Mouse (Mus musculus): ENCODE results near the gene Pdzk1ip1. TPM values are rescaled to one million over a fixed set of nuclear protein-coding genes. Genes with fewer than 3 reads are reported as not detected.

The Pdzk1ip1 gene
- polyA plus RNA-seq, 1 experiment from 2014 or later: 22.9 TPM

DNA sequence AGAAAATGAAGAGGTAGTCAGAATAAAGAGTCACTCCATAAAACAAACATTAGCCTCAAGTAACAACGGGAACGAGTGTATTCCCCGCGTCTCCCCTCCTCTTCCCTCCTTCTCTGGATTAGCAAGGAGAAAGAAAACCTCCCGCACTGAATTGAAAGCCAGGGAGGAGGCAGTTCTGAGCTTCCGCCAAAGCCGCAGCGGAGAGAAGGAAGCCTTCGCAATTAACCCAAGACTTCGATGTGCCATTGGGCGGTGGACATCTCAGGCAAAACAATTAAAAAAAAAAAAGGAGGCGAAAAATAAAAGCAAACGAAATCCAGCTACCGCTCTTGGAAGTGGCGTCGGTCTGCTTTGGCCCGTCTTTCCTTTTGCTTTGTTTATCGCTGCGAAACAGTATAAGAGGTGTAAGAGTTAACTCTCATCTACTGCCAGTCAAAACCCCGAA is 30.2 kb upstream of the Pdzk1ip1 start:
- Histone ChIP-seq H3K9me3 (no peaks in the 10 kb centered on the region), H3K4me3 (peak overlapping the region; percentile 38), H3K27me3 (peaks cover 99% of the 10 kb centered on the region), H3K36me3 (no peaks in the 10 kb centered on the region), H3K4me1 (peaks cover 23% of the 10 kb centered on the region), H3K4me2 (peak overlapping the region; percentile 20), H3K9ac (peak overlapping the region; percentile 38; the same call in 1 of the 2 replicates), H3K27ac (peak overlapping the region; percentile 55)
- WGBS: 1% methylated on average over 20 of the region's 20 CpGs
- no peak for ATAC-seq (ENCODE audit: borderline replicate concordance, extremely low read depth, low FRiP score, low TSS enrichment)

DNA sequence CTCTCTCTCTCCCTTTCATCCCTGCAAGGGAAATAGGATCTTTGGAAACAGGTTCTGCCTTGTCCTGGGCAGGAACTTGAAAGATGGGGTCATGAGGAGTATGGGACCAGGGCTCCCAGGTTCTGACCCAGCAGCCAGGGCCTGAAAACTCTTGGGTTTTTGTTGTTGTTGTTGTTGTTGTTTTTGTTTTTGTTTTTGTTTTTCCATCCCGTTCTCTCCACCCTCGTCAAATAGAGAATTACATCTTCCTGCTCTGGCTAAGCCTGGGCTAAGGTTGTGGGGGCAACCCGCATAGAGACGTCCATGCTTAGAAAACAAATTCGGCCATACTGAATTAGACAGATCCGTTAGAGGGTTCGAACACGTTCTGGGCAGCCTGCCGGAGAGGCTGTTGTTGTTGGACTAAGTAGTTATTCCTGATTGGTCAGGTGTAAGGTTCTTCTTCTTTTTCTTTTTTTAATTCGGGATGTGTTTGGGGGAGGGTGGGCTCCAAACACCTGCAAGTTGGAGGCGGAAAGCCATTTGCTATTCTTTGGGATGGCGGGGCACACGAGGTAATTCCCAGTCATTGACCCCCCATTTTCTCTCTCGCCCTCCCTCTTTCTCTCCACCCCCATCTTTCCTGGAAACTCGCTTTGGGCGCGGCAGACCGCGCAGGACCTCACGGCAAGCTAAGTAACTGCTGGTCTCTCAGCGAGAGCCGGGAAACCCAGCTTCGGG is 29.5 kb upstream of the Pdzk1ip1 start:
- no peak for ATAC-seq (ENCODE audit: borderline replicate concordance, extremely low read depth, low FRiP score, low TSS enrichment)
- 5% methylated on average over 23 of the region's 23 CpGs for WGBS
- Histone ChIP-seq H3K36me3 (no peaks in the 10 kb centered on the region), H3K9ac (no peak overlapping the region; the same call in 1 of the 2 replicates), H3K9me3 (no peaks in the 10 kb centered on the region), H3K4me2 (peak overlapping the region; percentile 20), H3K27ac (peak overlapping the region; percentile 79), H3K4me1 (peaks cover 26% of the 10 kb centered on the region), H3K27me3 (peaks cover 99% of the 10 kb centered on the region), H3K4me3 (peak overlapping the region; percentile 38)

DNA sequence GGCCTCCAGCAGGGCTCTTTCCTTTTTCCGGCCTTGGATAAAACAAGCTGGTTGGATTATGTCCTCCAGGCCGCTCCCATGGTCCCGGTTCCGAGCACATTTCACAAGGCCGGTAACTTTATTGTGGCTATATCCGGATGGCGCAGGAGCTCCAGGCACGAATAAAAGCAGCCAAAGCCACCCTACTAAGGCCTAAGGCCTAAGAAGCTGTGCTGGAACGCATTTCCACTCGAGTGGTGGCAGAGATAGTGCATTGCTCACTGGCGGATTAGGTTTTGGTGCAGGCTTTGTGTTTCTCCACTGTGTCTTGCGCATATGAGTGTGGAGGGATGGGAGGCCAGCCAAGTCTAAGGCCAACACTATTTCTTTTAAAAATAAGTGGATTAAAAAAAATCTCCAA is 28.6 kb upstream of the Pdzk1ip1 start:
- peak overlapping the region; percentile 79 for H3K27ac ChIP-seq
- H3K9ac ChIP-seq: no peak overlapping the region
- ATAC-seq (ENCODE audit: borderline replicate concordance, extremely low read depth, low FRiP score, low TSS enrichment): no peak
- no peaks in the 10 kb centered on the region for H3K9me3 ChIP-seq
- no peaks in the 10 kb centered on the region for H3K36me3 ChIP-seq
- H3K4me1 ChIP-seq: peaks cover 26% of the 10 kb centered on the region
- WGBS: 12% methylated on average over 12 of the region's 12 CpGs
- H3K27me3 ChIP-seq: peaks cover 99% of the 10 kb centered on the region
- H3K4me2 ChIP-seq: peak overlapping the region; percentile 42
- H3K4me3 ChIP-seq: peak overlapping the region; percentile 38

DNA sequence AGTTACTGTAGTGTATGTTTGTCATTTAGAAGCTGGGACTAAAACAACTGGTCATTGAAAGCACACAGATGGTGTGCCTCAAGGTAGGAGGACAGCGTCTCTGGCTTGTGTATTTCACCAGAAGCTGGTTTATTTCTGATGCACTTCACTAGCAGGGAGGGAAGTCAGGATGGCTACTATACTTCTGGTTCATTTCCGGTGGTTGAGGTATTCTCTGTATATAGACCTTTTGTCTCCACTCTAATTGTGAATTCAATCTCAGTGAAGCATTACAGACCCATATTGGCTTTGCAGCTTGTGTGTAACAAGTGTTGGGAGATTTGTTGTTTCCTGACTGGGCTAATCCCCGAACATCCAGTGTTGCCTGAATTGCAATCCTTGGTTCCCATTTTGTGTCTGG is 27.8 kb upstream of the Pdzk1ip1 start:
- Histone ChIP-seq H3K9ac (no peak overlapping the region), H3K4me3 (peak overlapping the region; percentile 38; the same call in 1 of the 2 replicates), H3K4me2 (peak overlapping the region; percentile 42), H3K27ac (no peak overlapping the region), H3K4me1 (peaks cover 26% of the 10 kb centered on the region), H3K36me3 (no peaks in the 10 kb centered on the region), H3K9me3 (no peaks in the 10 kb centered on the region), H3K27me3 (peaks cover 99% of the 10 kb centered on the region)
- ATAC-seq (ENCODE audit: borderline replicate concordance, extremely low read depth, low FRiP score, low TSS enrichment): no peak
- WGBS: 19% methylated on average over 3 of the region's 3 CpGs

DNA sequence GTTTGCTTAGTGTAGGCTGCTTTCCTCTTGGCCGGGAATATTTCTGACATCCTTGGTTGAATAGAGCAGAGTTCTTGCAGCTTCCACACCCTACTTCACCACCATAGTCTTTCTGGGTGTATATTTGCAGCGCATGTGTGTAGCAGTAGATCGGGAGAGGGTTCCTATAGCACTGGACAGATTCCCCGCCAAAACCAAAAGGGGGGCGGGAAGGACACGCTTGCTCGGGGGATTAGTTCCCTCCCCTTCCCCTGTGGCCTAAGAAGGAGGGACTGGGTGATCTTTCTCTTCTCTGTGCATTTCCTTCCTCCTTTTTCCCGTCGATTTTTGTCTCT is 26.0 kb upstream of the Pdzk1ip1 start:
- peaks cover 15% of the 10 kb centered on the region for H3K4me1 ChIP-seq
- under 1% methylated on average over 9 of the region's 9 CpGs for WGBS
- no peaks in the 10 kb centered on the region for H3K36me3 ChIP-seq
- H3K4me2 ChIP-seq: peak overlapping the region; percentile 97
- peaks cover 95% of the 10 kb centered on the region for H3K27me3 ChIP-seq
- H3K4me3 ChIP-seq: peak overlapping the region; percentile 52
- no peak overlapping the region for H3K27ac ChIP-seq
- H3K9ac ChIP-seq: peak overlapping the region; percentile 46
- H3K9me3 ChIP-seq: no peaks in the 10 kb centered on the region
- no peak for ATAC-seq (ENCODE audit: borderline replicate concordance, extremely low read depth, low FRiP score, low TSS enrichment)

DNA sequence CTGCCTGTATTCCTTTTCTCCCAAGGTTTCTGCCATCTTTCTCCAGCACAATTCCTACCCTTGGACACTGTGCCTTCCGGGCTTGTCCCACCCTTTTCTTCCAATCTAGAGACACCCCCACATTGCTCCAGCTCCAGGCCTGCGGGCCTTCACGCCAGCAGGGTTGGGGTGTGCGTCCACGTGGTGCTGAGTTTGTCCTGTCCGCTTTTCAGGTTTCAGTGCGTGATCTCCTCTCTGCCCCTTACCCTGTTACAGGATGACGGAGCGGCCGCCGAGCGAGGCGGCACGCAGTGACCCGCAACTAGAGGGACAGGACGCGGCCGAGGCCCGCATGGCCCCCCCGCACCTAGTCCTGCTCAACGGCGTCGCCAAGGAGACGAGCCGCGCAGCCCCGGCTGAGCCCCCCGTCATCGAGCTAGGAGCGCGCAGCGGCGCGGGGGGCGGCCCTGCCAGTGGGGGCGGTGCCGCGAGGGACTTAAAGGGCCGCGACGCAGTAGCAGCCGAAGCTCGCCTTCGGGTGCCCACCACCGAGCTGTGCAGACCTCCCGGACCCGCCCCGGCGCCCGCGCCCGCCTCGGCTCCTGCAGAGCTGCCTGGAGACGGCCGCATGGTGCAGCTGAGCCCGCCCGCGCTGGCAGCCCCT is 25.5 kb upstream of the Pdzk1ip1 start:
- Histone ChIP-seq H3K9me3 (no peaks in the 10 kb centered on the region), H3K4me1 (peaks cover 12% of the 10 kb centered on the region), H3K4me3 (peak overlapping the region; percentile 52), H3K4me2 (peak overlapping the region; percentile 97), H3K36me3 (no peaks in the 10 kb centered on the region), H3K9ac (peak overlapping the region; percentile 46), H3K27me3 (peaks cover 90% of the 10 kb centered on the region), H3K27ac (no peak overlapping the region)
- ATAC-seq (ENCODE audit: borderline replicate concordance, extremely low read depth, low FRiP score, low TSS enrichment): peak; percentile 74; the same call in 1 of the 2 replicates
- under 1% methylated on average over 37 of the region's 58 CpGs for WGBS

DNA sequence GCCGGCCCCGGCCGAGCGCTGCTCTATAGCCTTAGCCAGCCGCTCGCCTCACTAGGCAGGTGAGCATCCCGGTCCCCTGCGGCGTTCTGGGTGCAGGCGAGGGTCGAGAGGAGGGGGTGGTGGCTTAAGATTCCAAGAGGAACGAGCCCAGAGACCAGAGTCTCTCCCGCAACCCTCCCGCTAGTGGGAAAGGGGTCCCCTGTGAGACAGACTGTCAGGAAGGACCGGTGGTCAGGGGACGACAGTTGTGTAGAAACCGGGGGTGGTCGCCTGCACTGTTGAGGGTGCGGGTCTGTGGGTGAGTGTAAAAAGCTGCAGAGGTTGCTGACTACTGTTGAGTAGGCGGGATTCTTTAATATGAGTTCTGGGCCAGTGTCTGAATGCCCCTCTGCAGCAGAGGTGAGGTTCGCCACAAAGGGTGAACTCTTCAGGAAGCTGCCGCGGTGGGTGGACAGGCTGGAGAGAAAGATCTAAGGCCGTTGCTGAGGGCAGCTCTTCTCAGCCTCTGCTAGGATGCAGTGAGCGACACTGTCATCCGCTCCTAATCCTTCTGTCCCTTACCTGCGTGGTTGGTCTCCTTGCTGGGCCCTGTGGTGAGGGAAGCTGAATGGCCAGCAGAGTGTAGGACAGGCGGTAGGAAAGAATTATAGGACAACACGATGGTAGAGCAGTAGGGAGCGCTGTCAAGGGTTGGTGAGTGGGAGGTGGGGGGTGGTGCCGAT is 24.8 kb upstream of the Pdzk1ip1 start:
- Histone ChIP-seq H3K27ac (no peak overlapping the region), H3K9ac (peak overlapping the region; percentile 46), H3K9me3 (no peaks in the 10 kb centered on the region), H3K4me2 (peak overlapping the region; percentile 97), H3K27me3 (peaks cover 83% of the 10 kb centered on the region), H3K4me1 (peaks cover 12% of the 10 kb centered on the region), H3K36me3 (no peaks in the 10 kb centered on the region), H3K4me3 (peak overlapping the region; percentile 52)
- 1% methylated on average over 31 of the region's 31 CpGs for WGBS
- ATAC-seq (ENCODE audit: borderline replicate concordance, extremely low read depth, low FRiP score, low TSS enrichment): 0 out of 2 replicates have a peak, but pooled peaks have one; percentile 8

DNA sequence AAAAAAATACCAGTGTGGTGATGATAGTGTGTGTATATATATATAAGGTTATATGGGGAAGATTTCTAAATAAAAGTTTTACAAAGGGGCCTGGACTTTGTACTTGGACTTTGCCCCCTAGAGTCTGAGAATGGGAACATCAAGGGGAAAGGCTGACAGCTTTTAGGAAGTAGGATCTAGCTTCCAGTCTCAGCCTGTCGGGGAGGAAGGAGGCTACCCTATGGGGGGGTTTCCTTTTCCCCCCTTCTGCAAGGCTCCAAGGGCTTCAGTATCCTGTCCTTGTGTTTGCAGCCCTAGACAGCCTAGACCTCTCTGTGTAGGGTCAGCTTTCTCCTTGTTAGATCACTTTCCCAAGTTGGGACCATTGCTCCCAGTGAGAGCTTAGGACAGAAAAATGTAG is 16.8 kb upstream of the Pdzk1ip1 start:
- H3K27ac ChIP-seq: no peak overlapping the region
- H3K9me3 ChIP-seq: no peaks in the 10 kb centered on the region
- peaks cover 4% of the 10 kb centered on the region for H3K27me3 ChIP-seq
- no peak for ATAC-seq (ENCODE audit: borderline replicate concordance, extremely low read depth, low FRiP score, low TSS enrichment)
- H3K36me3 ChIP-seq: no peaks in the 10 kb centered on the region
- H3K4me2 ChIP-seq: no peak overlapping the region
- 31% methylated on average over 1 of the region's 1 CpGs for WGBS
- no peak overlapping the region for H3K4me3 ChIP-seq
- no peak overlapping the region for H3K9ac ChIP-seq
- H3K4me1 ChIP-seq: 0 out of 2 replicates have a peak, but pooled peaks cover 2% of the 10 kb centered on the region

DNA sequence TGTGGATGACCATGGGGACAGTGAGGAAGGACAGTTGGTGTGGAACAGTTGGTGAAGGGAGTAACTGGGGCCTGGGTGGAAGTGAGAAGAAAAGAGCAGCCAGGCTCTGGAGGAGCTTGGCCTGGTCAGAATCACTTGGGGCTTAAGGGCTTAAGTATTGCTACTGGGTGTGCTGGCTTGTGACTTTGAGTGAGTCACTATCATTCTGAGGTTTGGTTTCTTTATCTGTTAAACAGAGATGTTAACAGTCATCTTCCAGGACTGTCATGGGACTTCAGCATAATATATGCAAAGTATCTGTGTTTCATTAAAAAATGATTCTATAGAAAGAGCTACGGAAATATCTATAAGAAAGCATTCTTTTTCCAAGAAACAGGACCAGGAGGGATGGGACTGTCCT is 13.7 kb upstream of the Pdzk1ip1 start:
- peaks cover 12% of the 10 kb centered on the region for H3K4me1 ChIP-seq
- no peak for ATAC-seq (ENCODE audit: borderline replicate concordance, extremely low read depth, low FRiP score, low TSS enrichment)
- H3K27me3 ChIP-seq: no peaks in the 10 kb centered on the region
- WGBS: 81% methylated on average over 1 of the region's 1 CpGs
- H3K4me2 ChIP-seq: no peak overlapping the region
- H3K9ac ChIP-seq: no peak overlapping the region
- no peak overlapping the region for H3K4me3 ChIP-seq
- H3K27ac ChIP-seq: peak overlapping the region; percentile 78
- no peaks in the 10 kb centered on the region for H3K36me3 ChIP-seq
- H3K9me3 ChIP-seq: no peaks in the 10 kb centered on the region

DNA sequence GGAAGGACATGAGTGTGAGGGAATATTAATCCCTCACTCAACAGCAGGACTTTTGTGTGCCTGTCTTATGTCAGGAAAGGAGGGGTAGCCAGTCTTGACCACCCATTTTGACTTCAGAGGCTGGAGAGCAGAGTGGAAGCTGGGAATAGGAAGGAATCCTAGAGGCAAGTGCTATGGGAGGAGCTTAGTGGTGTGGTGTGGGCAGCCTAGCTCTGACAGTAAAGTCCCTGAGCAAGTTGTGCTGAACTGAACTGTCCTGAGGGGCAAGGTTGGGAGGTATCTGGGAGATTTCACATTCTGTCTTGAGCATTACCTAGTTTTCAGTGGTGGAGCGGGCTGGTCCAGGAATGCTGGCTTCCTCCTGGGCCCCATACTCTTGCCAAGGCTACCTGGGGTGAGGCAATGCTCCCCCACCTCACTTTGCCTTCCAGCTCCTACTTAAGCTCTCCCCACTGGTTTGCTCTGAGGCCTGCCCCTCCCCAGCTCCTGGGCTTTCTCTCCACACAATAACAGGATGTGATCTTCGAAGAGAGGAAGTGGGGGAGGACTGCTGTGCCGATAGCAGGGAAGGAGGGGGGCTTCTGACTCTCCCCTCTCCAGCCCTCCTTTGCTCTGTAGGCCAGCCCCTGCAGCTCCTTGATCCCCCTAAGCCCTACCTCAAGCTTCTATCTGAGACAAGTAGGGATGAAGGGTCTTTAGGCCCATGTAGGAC is 13.1 kb upstream of the Pdzk1ip1 start:
- peak; percentile 41; the same call in 1 of the 2 replicates for ATAC-seq (ENCODE audit: borderline replicate concordance, extremely low read depth, low FRiP score, low TSS enrichment)
- Histone ChIP-seq H3K4me1 (peaks cover 16% of the 10 kb centered on the region), H3K9ac (no peak overlapping the region), H3K27me3 (no peaks in the 10 kb centered on the region), H3K9me3 (no peaks in the 10 kb centered on the region), H3K4me3 (no peak overlapping the region), H3K36me3 (no peaks in the 10 kb centered on the region), H3K4me2 (no peak overlapping the region), H3K27ac (peak overlapping the region; percentile 78)
- 22% methylated on average over 3 of the region's 3 CpGs for WGBS
